Mouse (Mus musculus) heart, postnatal 10 days (tissue): ENCODE data around the gene Ces1h. TPM values are rescaled to one million over a fixed set of nuclear protein-coding genes. Genes with fewer than 3 reads are reported as not detected.
"Not testable (repeated sequence)": the region's sequence is repeated elsewhere in the genome, so short reads cannot be mapped to it uniquely, and the experiment has no call there.

ENCODE experiments used
- DNase-seq, 2 experiments: peaks; one replicate each; pipeline ENCODE4 v3.0.0; 2021
- intact Hi-C: fragments of 180-260 bp; cut with DNase I; formaldehyde crosslinking; loops from one replicate; pipeline ENCODE4 v1.15.1; 2025
- total RNA-seq, 2 experiments: library from RNA; stranded (reverse); gene quantifications; 2 replicates each; pipeline ENCODE4 v1.2.3; 2021

The Ces1h gene
- total RNA-seq = not detected

- intact Hi-C loops = no loop called here
- no peak for DNase-seq
These were observed at the start of gene Ces1h for GRCm38 (mm10) chr8:93379625-93380024. Gene Ces1h (minus strand): TSS chr8:93379725.

- no peak for DNase-seq
- intact Hi-C loops = no loop called here
These were observed 47.7 kb upstream of the Ces1h start for GRCm38 (mm10) chr8:93427195-93427594.

GRCm38 (mm10) chr8:93415387-93415786 is 35.9 kb upstream of the Ces1h start:
- intact Hi-C loops = no loop called here
- no peak for DNase-seq

GRCm38 (mm10) chr8:93408830-93409229 is 29.3 kb upstream of the Ces1h start:
- intact Hi-C loops = no loop called here
- DNase-seq = no peak

- intact Hi-C loops = loop anchor here (2.0 to 5.0 kb wide), 3 partner anchors 181 to 341 kb away; no protein-coding TSS in a partner anchor
- no peak for DNase-seq
These were observed 20.2 kb upstream of the Ces1h start for GRCm38 (mm10) chr8:93399698-93400097.

DNA sequence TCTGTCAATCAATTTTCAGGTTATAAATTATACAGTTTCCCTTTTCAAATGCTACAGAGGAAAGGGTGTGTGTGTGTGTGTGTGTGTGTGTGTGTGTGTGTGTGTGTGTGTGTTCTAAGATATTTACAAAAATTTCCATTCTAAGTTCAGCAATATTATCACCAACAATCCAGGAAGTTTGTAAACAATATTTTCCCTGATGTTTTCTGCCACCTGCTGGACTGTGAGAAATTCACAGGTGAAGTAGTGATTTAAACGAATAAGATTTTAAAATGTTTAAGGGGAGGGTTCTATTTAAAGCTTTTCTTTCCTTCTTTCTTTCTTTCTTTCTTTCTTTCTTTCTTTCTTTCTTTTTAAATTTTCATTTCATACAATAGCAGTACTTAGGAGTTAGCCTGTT is 18.5 kb upstream of the Ces1h start:
- DNase-seq = peak; percentile 31 to 57

DNA sequence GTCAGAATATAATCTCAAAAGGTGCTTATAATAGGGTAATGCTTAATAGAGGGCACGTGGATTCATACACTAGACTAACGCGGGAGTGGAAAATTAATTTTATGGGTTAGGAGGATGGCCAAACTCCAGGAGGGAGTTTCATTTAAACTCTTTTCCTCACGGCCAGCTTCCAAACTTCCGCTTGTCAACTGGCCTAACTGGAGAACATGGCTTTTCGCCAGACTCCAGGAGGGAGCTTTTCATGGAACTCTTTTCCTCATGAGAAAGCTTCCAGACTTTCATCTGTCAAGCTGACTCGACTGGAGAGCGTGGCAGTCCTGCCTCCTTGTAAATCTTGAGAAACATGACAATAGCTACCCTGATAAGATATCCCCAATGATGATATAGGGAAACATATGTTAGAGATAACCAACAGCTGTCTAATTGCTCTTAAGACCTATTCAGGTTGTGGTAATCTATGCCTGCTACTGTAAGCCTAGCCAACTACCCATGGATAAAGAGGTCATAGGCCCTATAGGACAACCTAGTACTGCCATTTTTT is 14.6 kb upstream of the Ces1h start:
- intact Hi-C loops = not testable (repeated sequence)

More for the DNA sequence above, 18.5 kb upstream of the Ces1h start:
- intact Hi-C loops = loop anchor here (2.0 to 5.0 kb wide), 3 partner anchors 179 to 339 kb away; no protein-coding TSS in a partner anchor

GRCm38 (mm10) chr8:93369481-93369880 is 10.0 kb downstream of the Ces1h start:
- DNase-seq = no peak
- intact Hi-C loops = no loop called here

More for the DNA sequence above, 14.6 kb upstream of the Ces1h start:
- DNase-seq = peak; percentile 20 to 28

- peak; percentile 19 to 20 for DNase-seq
- intact Hi-C loops = no loop called here
These were observed 19.4 kb downstream of the Ces1h start for GRCm38 (mm10) chr8:93360113-93360512.

- DNase-seq = no peak
- intact Hi-C loops = no loop called here
These were observed 40.0 kb downstream of the Ces1h start for GRCm38 (mm10) chr8:93339531-93339930.

DNA sequence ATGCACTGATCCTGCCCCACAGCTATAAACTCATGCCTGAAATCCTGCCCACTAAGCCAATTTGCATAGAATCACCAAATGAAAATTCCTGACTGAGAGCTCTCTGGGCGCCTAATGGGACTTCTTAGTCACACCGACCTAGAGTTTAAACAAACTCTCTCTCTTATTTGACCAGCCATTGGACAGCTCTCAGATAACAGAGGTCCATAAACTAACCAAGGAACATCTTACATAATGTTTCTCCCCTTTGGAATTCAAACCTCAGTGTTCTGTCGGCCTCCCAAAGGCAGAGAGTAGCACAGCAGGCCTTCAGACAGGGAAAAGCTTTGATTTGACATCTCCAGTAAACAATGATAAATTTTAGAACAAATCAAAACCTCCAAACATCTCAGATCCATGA is 42.3 kb downstream of the Ces1h start, which contains the start of gene Ces1g:
TSS of gene Ces1g (minus strand) at position 102 of the 400 bp plus-strand sequence.
- intact Hi-C loops = no loop called here
- no peak for DNase-seq

GRCm38 (mm10) chr8:93332703-93333102 is 46.8 kb downstream of the Ces1h start:
- peak in 1 of 2 experiments; percentile 1 for DNase-seq
- intact Hi-C loops = no loop called here

GRCm38 (mm10) chr8:93331151-93331550 is 48.4 kb downstream of the Ces1h start:
- intact Hi-C loops = no loop called here
- no peak for DNase-seq

DNA sequence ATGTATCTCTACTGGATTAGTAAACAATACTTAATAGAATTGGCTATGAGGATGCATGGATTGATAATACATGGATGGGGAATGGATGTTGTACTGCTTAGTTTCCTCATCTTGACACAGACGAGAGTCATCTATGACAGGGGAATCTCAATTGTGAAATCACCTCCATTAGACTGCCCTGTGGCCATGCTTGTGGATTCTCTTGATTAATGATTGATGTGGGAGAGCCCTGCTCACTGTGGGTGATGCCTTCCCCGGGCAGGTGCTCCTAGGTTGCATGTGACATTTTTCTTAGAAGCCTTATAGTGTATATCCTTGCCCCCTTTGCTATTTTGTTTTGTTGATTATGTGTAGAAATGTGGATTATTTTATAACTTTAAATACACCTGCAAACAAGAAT is 54.4 kb downstream of the Ces1h start:
- no peak for DNase-seq
- intact Hi-C loops = no loop called here

GRCm38 (mm10) chr8:93317031-93317430 is 62.5 kb downstream of the Ces1h start:
- intact Hi-C loops = no loop called here
- DNase-seq = no peak

DNA sequence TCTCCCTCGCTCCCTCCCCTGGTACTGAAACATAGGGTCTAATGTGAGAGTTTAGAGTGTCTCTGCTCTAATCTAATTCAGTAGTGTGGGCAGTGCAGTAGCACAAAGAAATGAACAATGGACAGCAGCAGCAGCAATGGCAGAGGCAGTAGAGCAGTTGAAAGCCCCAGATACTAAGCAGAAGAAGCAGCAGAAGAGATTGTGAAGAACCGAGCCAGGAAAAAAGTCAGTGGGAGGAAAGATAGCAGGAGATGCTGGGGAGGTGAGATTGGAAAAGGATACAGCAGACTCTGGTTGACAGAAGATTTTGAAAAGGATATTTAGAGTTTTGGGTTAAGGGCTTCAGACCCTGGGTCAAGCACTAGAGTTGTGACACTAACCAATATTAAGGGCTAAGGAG is 64.0 kb downstream of the Ces1h start:
- intact Hi-C loops = no loop called here
- no peak for DNase-seq

Other genes starting within 250 kb of the Ces1h start
- gene Ces1c, start 248.4 kb downstream of the Ces1h start, total RNA-seq = not detected
- 10 to 100 TPM; 29.5 to 57.4 TPM for gene Ces1d, start 181.9 kb downstream of the Ces1h start, total RNA-seq
- gene Ces1e, start 150.1 kb downstream of the Ces1h start, total RNA-seq = 1 to 10 TPM in 1 of 2 experiments, under 1 TPM in 1; 0.94 to 1.0 TPM
- under 1 TPM; 0.72 to 0.86 TPM for gene Ces1f, start 100.0 kb downstream of the Ces1h start, total RNA-seq
- gene Ces1g, start 42.4 kb downstream of the Ces1h start, total RNA-seq = not detected
- not detected for gene Ces5a, start 156.1 kb upstream of the Ces1h start, total RNA-seq